Mouse (Mus musculus) E14TG2a.4 (cell line): ENCODE data around the gene Psmd14.

Experiments
- CTCF ChIP-seq: conservative IDR thresholded peaks from 2 replicates; pipeline ENCODE4 v1.5.1; 2014; ENCODE audit warnings: low read length
- POU5F1 ChIP-seq: IDR thresholded peaks from 2 replicates; pipeline ENCODE4 v1.6.1; 2014; ENCODE audit warnings: low read length, borderline replicate concordance

DNA sequence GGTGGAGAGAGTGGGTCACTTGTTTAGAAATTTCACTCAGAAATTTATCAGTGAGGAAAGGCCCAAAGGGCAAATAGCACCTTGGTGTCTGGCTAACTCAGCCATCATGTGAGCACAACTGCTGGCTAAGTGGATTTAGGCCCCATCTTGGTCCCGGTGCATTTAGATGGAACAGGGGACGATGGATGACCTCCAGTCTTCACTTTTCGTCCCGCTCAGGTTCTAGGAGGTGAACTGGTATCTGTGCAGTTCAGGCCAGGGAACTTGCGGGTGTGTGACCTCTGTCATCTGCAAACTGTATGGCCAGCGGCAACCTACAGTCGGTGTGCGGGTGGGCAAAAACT, 99.6 kb downstream of the Psmd14 start:
- TF ChIP-seq CTCF (no peak), POU5F1 (no peak)
